Mouse (Mus musculus): ENCODE measurements around the gene Cav1.

Cav1 gene

DNA sequence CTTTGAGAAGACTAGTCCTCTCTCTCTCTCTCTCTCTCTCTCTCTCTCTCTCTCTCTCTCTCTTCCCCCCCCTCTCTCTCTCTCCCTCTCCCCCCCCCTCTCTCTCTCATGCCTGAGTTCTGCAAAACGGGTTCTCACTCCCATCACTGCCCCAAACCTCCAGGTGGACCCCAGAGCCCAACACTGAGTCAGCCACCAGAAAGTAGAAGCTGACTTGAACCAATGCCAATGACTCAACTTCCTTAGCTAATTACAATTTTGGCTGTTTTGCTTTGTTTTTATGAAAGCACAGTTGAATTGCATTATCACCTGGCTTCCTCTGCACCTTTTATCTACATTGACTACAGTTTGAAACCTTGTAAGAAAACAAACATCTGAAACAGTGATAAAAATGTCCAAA is 11.8 kb downstream of the Cav1 start:
- DNase-seq = no peak

GRCm38 (mm10) chr6:17321976-17322375 is 15.8 kb downstream of the Cav1 start:
- DNase-seq = no peak

DNA sequence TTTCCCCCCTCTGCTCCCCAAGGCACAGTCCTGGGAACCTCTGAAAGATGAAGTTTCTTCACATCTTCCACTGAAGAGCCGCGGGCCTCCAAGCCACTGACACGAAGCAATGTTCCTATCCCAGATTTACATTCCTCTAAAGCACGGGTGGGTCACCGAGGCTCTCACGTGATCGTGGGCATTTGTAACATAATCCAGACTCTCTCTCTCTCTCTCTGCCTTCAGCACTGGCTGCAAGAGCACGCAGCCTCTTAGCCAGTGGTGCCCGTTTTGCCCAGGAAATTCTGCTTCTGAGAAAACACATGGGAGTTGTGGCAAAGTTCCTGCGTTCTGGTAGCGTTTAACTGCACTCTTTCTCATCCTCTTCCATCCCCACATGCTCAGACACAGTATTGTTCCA is 21.1 kb downstream of the Cav1 start:
- DNase-seq = no peak

GRCm38 (mm10) chr6:17329801-17330200 is 23.7 kb downstream of the Cav1 start:
- no peak for DNase-seq

GRCm38 (mm10) chr6:17337724-17338123 is 31.6 kb downstream of the Cav1 start:
- DNase-seq = no peak

DNA sequence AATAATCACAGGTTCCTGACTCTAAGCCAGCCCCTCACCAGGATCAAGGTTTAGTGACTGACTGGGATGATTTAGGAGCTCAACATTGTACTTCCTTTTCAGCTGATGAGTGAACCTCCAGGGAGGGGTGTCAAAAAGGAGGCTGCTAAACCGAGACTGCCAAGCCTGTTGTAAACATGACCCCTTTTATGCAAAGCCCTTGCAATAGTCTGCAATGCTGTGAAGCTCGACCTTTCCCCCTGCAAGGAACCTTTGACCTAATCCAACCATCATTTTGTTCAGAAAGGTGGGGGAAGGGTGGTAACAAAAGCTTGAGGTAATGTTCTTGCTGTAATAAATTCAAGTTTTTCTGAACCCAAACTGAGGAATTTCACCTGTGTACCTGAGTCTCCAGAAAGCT is 34.3 kb downstream of the Cav1 start:
- DNase-seq = no peak

DNA sequence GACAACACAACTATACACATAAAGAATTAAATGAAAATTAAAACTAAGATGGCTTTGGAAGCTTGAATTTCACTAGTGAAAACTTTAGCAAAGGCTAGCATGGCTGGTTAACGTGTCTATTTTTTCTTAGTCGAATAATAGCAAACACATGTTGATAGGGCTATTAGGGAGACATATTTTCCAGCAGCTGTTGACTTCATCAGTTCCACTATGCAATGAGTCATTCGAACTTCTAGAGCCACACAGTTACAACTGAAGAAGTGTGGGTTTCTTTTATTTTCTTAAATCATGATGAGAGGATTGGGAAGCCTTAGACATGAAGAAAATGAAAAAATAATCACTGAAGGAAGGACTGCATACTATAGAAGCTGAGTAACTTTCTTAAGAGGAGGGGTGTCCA is 41.9 kb downstream of the Cav1 start:
- no peak for DNase-seq

- DNase-seq = no peak
These were observed 44.7 kb downstream of the Cav1 start for GRCm38 (mm10) chr6:17350803-17351202.

DNA sequence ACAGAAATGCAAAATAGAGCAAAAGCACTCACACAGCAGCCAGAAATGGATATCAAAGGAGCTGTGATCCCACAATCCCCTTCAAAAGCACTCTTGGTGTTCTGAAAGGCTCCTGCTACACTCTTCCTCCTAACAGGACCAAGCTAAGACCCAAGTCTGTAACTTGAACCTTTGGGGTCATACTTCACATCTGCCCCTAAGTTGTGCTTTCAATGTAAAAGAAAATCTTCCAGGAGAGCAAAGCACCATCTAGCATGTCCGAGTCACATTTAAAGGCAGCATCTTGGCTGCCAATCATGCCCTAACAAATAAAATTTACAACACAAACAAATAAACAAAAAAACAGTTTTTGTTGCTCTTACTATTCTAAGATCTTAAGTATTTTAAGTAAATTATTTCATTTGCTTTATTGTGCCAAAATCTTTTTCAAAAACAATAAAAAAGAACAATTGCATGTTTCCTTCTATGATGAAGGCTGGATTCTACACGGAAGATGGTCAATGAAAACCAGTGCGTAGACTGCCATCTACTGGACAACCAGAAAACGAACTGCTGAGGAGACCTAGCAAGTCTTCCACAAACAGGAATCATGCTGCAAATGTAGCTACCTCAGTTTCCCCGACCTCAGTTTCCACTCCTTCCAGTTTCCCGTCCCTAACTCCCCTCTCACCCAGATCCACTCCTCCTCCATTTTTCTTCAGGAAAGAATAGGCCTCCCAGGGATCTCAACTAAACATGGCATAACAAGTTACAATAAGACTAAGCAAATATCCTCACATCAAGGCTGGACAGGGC is 53.0 kb downstream of the Cav1 start:
- peak; percentile 44 for DNase-seq

GRCm38 (mm10) chr6:17362771-17363170 is 56.6 kb downstream of the Cav1 start:
- no peak for DNase-seq

DNA sequence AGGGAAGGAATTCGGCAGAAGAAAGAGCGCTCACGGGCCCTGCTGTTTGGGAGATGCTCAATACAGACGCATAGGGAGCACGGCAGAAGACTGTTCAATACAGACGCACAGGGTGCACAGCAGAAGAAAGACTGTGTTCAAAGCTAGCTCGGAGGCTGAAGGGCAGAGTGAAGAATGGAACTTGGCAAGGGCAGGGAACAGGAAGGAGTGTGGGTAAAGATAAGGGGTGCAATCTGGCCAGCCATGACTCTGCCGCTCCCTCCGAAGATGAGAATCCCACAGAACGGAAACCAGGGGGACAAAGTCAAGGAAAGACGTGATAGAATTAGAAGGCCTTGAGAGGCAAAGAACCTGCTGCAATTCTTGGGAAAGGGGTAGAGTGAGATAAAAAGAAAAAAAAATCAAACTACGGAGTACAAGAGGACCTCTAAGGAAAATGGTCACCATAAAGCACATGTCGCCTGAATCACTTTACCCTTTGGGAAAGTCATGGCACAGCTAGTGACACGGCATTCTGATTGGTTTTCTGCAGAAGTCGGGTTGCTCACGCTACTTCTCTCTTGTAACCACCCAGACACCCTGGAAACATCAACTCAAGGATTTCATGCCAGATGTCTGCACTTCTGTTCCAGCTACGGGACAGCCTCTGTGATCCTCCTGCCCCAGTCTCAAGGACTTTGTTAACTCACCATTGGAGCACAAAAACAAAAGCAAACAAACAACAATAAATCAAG is 57.5 kb downstream of the Cav1 start:
- no peak for DNase-seq

DNA sequence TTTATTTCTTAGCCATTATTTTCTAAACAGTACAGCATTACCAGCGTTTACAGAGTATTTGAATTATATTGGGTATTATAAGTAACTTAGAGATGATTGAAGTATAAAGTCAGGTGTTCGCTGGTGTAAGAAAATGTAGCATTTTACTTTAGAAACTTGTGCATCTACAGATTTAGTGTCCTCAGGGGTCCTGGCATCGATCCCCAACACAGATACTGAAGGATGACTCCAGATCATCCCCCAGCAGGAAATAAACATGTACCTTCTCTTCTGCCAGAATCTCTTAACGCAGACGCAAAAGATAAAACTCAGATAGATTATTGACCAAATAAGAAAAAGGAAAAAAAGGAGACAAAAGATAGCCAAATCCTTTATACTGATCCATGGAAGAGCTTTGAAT is 68.2 kb downstream of the Cav1 start:
- no peak for DNase-seq

- DNase-seq = no peak
These were observed 71.2 kb downstream of the Cav1 start for GRCm38 (mm10) chr6:17377371-17377770.

DNA sequence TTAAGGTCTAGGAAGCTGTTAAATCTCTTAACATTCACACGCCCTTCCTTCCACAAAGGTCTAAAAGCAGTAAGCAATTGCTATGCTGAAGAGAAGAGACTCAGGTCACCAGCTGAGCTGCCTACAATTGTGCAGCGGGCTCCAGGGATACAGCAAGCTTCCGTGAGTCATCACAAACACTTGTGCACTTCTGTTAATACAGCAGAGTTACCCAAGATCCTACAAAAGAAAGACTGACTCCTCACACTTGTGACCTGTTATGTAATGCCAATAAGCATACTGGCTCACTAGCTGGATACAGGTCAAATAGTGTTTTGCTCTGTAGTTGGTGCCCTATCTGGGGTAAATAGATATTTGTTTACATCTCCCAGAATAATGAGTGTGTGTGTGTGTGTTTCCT is 74.0 kb downstream of the Cav1 start:
- DNase-seq = no peak

DNA sequence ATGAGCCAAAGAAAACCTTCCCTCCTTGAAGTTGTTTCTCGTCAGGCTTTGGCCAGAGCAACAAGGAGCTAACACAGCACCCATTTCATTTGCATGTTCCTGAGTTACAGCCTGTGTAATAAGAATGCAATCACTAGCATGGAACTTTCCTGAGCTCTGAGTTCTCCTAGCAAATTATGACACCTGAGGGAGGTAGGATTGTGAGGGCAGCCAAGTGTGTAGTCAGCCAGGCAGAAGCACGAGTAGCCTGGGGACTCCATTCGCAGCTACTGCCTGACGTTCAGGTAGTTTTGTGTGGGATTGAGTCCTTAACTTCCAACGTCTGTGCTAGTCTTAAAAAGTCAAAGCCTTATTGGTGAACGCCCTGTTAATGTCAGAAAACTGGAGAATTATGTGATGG is 75.6 kb downstream of the Cav1 start:
- DNase-seq = peak; percentile 7

DNA sequence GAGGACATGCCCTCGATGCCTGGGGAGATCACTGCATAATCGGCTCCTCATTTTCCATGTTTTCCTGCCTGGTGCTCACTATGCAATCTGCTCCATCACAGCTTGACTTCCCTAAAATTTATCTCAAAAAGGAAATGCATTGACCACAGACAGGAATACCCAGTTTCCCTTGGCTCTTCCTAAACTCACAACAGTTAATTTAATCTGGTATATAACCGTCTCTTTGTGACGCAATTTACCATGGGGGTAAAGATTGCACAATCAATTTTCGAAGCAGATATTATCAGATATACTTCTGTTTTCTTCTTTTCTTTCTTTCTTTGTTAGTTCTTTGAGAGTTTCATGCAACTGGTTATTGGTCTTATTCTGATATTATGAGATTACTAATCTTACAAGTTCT is 79.4 kb downstream of the Cav1 start:
- no peak for DNase-seq

GRCm38 (mm10) chr6:17387991-17388710 is 82.0 kb downstream of the Cav1 start:
- DNase-seq = no peak

All from kidney, postnatal 10 days (tissue).